Mouse (Mus musculus): Measurements from ENCODE around the gene Plcb4.

DNA sequence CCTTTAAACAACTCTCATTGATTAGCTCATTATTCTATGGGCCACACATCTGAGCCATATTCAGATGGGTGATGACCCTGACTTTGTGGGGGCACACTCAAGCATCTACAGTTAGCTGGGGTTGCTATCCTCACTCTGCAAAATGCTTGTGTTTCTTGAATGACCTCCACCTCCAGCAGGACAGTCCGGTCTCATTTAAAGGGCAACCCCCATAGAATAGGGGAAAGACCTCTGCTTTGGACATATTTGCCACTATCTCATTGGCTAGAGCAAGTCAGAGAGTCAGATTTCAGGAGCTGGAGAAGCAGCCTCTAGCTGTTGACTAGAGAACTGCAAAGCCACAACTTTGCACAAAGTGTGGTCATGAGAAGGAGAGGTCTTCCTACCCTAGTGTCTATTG, 340.6 kb downstream of the Plcb4 start:
- TF ChIP-seq CTCF (IDR thresholded peaks at IDR 0.05; ENCODE audit: extremely low read depth, insufficient read depth, low read length) (no peak), POLR2A (IDR thresholded peaks at IDR 0.05; ENCODE audit: extremely low read depth, insufficient read depth, low read length) (no peak)
